Mouse (Mus musculus) hindbrain, postnatal 0 days (tissue): ENCODE measurements around the gene Man1c1. TPM values are rescaled to one million over a fixed set of nuclear protein-coding genes. Genes with fewer than 3 reads are reported as not detected.

Experiments used
- ATAC-seq: fragments of 200-750 bp; cut with Nextera tagmentation; 2 replicates; pipeline ENCODE4 v1.8.0; 2017; ENCODE audit warnings: mild to moderate bottlenecking, moderate TSS enrichment, moderate library complexity
- DNase-seq: peaks from one replicate; pipeline ENCODE4 v3.0.0-alpha.2; 2015; ENCODE audit warnings: low spot score
- H3K27ac ChIP-seq: fragments of 300-500 bp; sonication (generic); 2 replicates; pipeline ENCODE4 v1.5.1; 2014; ENCODE audit warnings: mild to moderate bottlenecking
- H3K27me3 ChIP-seq: fragments of 300-500 bp; sonication (generic); 2 replicates; pipeline ENCODE4 v1.6.1; 2014; ENCODE audit warnings: low read length, mixed read lengths; ENCODE audit not compliant: insufficient read depth
- H3K36me3 ChIP-seq: fragments of 300-500 bp; sonication (generic); 2 replicates; pipeline ENCODE4 v1.6.1; 2014; ENCODE audit warnings: low read length, mixed read lengths; ENCODE audit not compliant: insufficient read depth
- H3K4me1 ChIP-seq: fragments of 300-500 bp; sonication (generic); 2 replicates; pipeline ENCODE4 v1.6.1; 2014; ENCODE audit warnings: antibody characterized with exemption, low read length, mixed read lengths; ENCODE audit not compliant: insufficient read depth
- H3K4me2 ChIP-seq: fragments of 300-500 bp; sonication (generic); 2 replicates; pipeline ENCODE4 v1.6.1; 2014; ENCODE audit warnings: low read depth, mild to moderate bottlenecking, low read length, moderate library complexity, mixed read lengths
- H3K4me3 ChIP-seq: fragments of 300-500 bp; sonication (generic); 2 replicates; pipeline ENCODE4 v1.5.1; 2014; ENCODE audit warnings: low read length
- H3K9ac ChIP-seq: fragments of 300-500 bp; sonication (generic); replicated peaks from 2 replicates; pipeline ENCODE4 v1.6.1; 2014; ENCODE audit warnings: mild to moderate bottlenecking, low read length, moderate library complexity, mixed read lengths
- H3K9me3 ChIP-seq: fragments of 300-500 bp; sonication (generic); 2 replicates; pipeline ENCODE4 v1.6.1; 2016; ENCODE audit warnings: low read length, mixed read lengths
- CTCF ChIP-seq: IDR thresholded peaks from 2 replicates; pipeline ENCODE4 v1.5.1; 2016; ENCODE audit warnings: antibody characterized with exemption, control low read depth, low read depth
- WGBS: fragments of 180-500 bp; shearing (Covaris S2); extraction: QIAGEN DNeasy Blood & Tissue Kit; methylation state at CpG from one replicate; pipeline ENCODE4 v1.1.7; 2014; 5-methylcytosine and 5-hydroxymethylcytosine counted together
- polyA plus RNA-seq: library from polyadenylated mRNA; unstranded; fragments of >200 nt; fragmentation: Nextera tagmentation; extraction: Ambion mirVana; gene quantifications from 2 replicates; pipeline ENCODE4 v1.2.1, GENCODE M21; 2015
- total RNA-seq: library from RNA; depleted of rRNA; stranded (reverse); fragments of >200 nt; gene quantifications from 2 replicates; pipeline ENCODE4 v1.2.3, GENCODE M21; 2014

Man1c1 gene
- total and polyA plus RNA-seq, 2 experiments from 2014 or later = 7.1 to 40.5 TPM

DNA sequence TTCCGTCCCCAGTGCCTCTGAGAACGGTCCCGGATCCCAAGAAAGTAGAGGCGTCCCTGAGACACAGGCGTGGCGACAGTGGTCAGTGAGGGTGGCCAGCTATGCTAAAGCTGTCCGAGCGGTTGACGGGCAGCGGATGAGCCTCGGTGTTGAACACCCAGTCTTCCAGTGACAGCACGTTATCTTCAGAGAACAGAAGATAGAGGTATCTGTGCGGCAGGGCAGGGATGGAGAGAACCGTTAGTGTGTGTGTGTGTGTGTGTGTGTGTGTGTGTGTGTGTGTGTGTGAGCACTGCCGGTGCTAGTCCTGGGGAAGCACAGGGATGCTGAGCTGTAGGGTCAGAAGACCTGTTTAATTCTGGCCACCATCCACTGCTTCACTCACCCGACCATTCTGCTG is 140.5 kb downstream of the Man1c1 start:
- no peak for TF ChIP-seq CTCF
- Histone ChIP-seq H3K27ac (no peak overlapping the region), H3K27me3 (no peaks in the 10 kb centered on the region), H3K9ac (no peak overlapping the region), H3K4me1 (no peaks in the 10 kb centered on the region), H3K9me3 (no peaks in the 10 kb centered on the region), H3K4me2 (no peak overlapping the region), H3K36me3 (no peaks in the 10 kb centered on the region; the same call in 1 of the 2 replicates), H3K4me3 (no peak overlapping the region)
- ATAC-seq (no peak), DNase-seq (no peak)
- WGBS = 92% methylated on average over 16 of the region's 16 CpGs

DNA sequence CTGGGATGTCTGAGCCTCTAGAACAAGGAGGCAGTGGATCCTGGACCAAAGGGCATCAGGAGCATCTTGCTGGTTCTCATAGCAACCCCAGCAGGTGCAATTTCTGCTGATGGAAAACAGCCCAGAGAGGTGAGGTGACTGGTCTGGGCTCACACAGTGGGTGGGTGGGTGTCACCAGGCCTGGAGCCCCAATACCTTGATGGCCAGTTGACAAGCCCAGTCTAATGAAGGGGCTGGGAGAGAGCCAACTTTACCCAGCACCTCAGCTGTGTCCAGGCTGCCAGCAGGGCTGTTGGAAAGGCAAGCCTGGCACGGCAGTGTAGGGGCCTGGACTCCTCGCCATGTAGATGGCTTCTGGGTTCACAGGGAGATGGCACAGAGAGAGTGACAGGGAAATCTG is 142.1 kb downstream of the Man1c1 start:
- DNase-seq (no peak), ATAC-seq (no peak)
- 59% methylated on average over 2 of the region's 2 CpGs for WGBS
- Histone ChIP-seq H3K27ac (no peak overlapping the region), H3K36me3 (no peaks in the 10 kb centered on the region; the same call in 1 of the 2 replicates), H3K9me3 (no peaks in the 10 kb centered on the region), H3K9ac (no peak overlapping the region), H3K4me3 (no peak overlapping the region), H3K27me3 (no peaks in the 10 kb centered on the region), H3K4me1 (no peaks in the 10 kb centered on the region), H3K4me2 (no peak overlapping the region)
- TF ChIP-seq CTCF = no peak

DNA sequence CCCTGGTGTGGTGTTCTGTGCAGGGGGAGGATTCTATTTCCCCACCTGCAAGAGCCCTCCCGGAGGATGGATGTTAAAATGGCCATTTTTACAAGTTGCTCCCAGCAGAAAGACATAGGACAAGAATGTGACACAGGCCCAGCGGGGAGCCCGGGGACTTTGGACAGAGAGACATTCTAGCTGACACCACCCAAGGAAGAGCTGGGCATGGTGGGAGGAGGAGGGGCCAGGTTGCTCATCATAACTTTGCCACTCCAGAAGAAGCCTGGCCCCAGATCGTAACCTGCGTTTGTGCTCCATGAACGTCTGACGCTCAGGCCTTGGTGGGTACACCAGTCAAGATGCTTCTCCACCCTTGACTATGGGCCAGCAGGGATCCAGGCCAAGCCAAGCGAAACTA is 143.4 kb downstream of the Man1c1 start:
- no peak for DNase-seq
- Histone ChIP-seq H3K9me3 (no peaks in the 10 kb centered on the region), H3K4me1 (no peaks in the 10 kb centered on the region), H3K36me3 (no peaks in the 10 kb centered on the region; the same call in 1 of the 2 replicates), H3K27ac (no peak overlapping the region), H3K4me3 (no peak overlapping the region), H3K4me2 (no peak overlapping the region), H3K9ac (no peak overlapping the region), H3K27me3 (no peaks in the 10 kb centered on the region)
- TF ChIP-seq CTCF = no peak
- ATAC-seq = no peak
- 90% methylated on average over 8 of the region's 8 CpGs for WGBS

DNA sequence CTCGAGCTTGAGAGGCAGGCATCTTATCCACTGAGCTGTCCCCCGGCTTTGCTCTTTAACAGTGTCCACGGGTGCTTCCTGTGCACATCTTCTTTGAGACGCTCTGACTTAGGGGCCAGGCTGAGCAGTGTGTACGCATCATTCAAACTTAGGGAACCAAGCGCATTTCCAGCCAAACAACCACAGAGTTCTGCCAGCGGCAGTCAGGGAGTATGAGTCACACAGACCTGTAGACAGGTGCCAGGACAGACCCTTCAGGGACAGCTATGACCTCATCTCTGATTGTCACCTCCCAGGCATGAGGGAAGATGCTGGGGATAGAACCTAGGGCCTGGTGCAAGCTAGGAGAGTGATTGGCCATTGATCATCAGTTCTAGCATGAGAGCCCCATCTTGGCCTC is 144.9 kb downstream of the Man1c1 start:
- DNase-seq (no peak), ATAC-seq (no peak)
- Histone ChIP-seq H3K27ac (no peak overlapping the region), H3K9ac (no peak overlapping the region), H3K4me2 (no peak overlapping the region), H3K36me3 (no peaks in the 10 kb centered on the region), H3K9me3 (no peaks in the 10 kb centered on the region), H3K27me3 (no peaks in the 10 kb centered on the region), H3K4me1 (no peaks in the 10 kb centered on the region), H3K4me3 (no peak overlapping the region)
- TF ChIP-seq CTCF = no peak
- 86% methylated on average over 7 of the region's 7 CpGs for WGBS

DNA sequence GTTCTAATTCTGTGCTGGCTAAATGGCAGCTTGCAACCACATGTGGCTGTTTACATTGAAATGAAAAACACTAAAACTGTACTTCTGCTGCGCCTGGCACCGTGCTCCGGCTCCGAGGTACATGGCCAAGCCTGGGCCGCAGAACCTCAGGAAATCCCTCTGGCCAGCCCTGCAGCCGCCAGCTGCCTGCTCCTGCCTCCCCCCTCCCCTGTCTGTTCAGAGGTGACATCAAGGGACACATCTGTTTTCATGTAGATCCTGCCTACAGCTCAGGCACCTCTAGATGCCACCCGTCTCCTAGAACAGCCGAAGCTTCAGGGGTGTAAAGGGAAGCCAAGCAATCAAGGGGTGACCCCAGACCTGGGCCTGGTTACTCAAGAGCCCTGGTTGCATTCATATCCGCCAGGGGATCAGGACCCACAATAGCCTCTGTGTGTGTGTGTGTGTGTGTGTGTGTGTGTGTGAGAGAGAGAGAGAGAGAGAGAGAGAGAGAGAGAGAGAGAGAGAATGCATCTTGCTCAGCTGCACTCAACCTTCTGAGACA is 145.4 kb downstream of the Man1c1 start:
- 45% methylated on average over 9 of the region's 9 CpGs for whole genome bisulfite sequencing
- H3K4me3 ChIP-seq = no peak overlapping the region

DNA sequence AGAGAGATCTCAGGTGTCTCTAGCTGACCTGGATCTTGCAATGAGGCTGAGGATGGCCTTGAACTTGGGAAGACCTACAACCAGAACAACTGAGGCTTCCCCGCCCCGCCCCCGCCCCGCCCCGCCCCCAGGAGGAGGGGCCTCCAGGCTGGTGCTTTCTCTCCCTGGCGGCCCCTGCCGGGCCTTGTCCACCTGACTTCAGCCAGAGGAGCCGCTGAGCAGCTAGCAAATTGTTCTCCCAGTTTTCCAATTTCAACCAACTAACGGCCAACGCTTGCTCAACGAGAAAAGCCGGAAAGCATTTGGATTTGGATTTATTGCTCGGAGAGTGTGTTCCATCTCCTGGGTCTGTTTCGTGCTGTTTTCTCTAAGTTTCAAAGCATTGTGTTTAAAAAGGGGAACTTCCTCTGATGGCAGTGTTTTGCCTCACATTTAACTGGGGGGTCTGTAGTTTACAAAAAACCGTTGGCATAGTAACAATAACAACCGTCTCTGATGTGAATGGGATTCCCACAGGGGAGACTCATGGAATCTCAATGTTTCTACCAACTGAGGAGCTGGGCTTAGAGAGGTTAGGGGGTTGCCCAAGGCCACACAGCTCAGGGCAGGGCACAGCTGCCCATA is 146.4 kb downstream of the Man1c1 start:
- Histone ChIP-seq H3K27ac (no peak overlapping the region), H3K27me3 (no peaks in the 10 kb centered on the region), H3K9ac (no peak overlapping the region), H3K4me3 (no peak overlapping the region), H3K4me2 (no peak overlapping the region), H3K9me3 (no peaks in the 10 kb centered on the region), H3K4me1 (no peaks in the 10 kb centered on the region), H3K36me3 (no peaks in the 10 kb centered on the region)
- TF ChIP-seq CTCF = no peak
- DNase-seq (peak; percentile 70), ATAC-seq (peak; percentile 64)
- 4% methylated on average over 16 of the region's 16 CpGs for WGBS

More for the DNA sequence above, 145.4 kb downstream of the Man1c1 start:
- H3K27ac ChIP-seq = no peak overlapping the region
- H3K27me3 ChIP-seq = no peaks in the 10 kb centered on the region
- H3K9me3 ChIP-seq = no peaks in the 10 kb centered on the region
- H3K9ac ChIP-seq = no peak overlapping the region
- H3K4me2 ChIP-seq = no peak overlapping the region
- ATAC-seq (no peak), DNase-seq (no peak)
- TF ChIP-seq CTCF = no peak
- H3K36me3 ChIP-seq = no peaks in the 10 kb centered on the region
- H3K4me1 ChIP-seq = no peaks in the 10 kb centered on the region

DNA sequence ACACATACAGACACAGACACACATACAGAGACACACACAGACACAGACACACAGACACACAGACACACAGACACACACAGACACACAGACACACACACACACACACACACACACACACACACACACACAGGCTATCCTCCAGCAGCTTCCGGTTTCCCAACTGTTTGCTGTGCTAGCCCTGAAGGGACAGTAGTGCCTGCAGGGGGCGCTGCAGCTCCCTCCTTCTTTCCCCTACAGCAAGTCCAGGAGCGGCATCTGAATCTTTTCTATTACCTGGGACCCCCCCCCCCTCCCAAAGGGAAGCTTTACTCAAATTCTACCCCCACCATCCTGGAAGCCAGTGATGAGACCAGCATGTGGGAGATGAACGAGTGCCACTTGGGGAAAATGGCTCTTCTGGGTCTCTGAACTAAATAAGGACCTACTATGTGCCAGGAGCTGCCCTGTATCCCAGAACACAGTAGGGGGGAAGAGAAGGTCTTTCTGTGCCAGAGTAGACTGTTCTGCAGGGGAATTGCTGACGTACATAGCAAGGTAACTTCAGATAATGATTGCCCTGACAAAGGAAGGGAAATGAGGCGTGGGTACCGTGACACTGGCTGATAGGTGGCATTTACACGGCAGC is 148.0 kb downstream of the Man1c1 start:
- 60% methylated on average over 8 of the region's 8 CpGs for WGBS
- H3K9ac ChIP-seq = no peak overlapping the region
- peak; percentile 72 for TF ChIP-seq CTCF
- H3K4me3 ChIP-seq = no peak overlapping the region
- peak; percentile 75 for DNase-seq
- H3K4me2 ChIP-seq = no peak overlapping the region
- H3K9me3 ChIP-seq = no peaks in the 10 kb centered on the region
- no peak overlapping the region for H3K27ac ChIP-seq
- no peak for ATAC-seq
- H3K36me3 ChIP-seq = no peaks in the 10 kb centered on the region
- H3K27me3 ChIP-seq = no peaks in the 10 kb centered on the region
- no peaks in the 10 kb centered on the region for H3K4me1 ChIP-seq
